Mouse (Mus musculus): ENCODE data around the gene Mvp. TPM values are rescaled to one million over a fixed set of nuclear protein-coding genes. Genes with fewer than 3 reads are reported as not detected.

Mvp gene
- polyA plus RNA-seq, 1 experiment from 2014 or later = 12.0 TPM

- no peak overlapping the region for H3K4me2 ChIP-seq (ENCODE audit: low read length)
- no peaks in the 10 kb centered on the region for H3K27me3 ChIP-seq (ENCODE audit: control insufficient read depth, insufficient read depth, low read length)
- H3K27ac ChIP-seq (replicated peaks in 1 of 2; ENCODE audit: control insufficient read depth in 1 of 2, insufficient read depth in 1 of 2, low read depth in 2 of 2, low read length in 2 of 2) = no peak overlapping the region
- H3K36me3 ChIP-seq (ENCODE audit: control insufficient read depth, insufficient read depth, low read length) = peaks cover 4% of the 10 kb centered on the region; the same call in 1 of the 2 replicates
- H3K4me1 ChIP-seq (ENCODE audit: control insufficient read depth in 2 of 2, insufficient read depth in 2 of 2, low read length in 2 of 2) = peaks cover 8 to 9% of the 10 kb centered on the region in 2 experiments
- H3K9ac ChIP-seq (ENCODE audit: low read length) = no peak overlapping the region
- ATAC-seq (ENCODE audit: insufficient number of reproducible peaks, insufficient read depth, low FRiP score, low read depth) = no peak
- WGBS = 84% methylated on average over 6 of the region's 6 CpGs
- no peak overlapping the region for H3K4me3 ChIP-seq (ENCODE audit: control insufficient read depth in 1 of 2, insufficient read depth in 1 of 2, low read depth in 1 of 2, low read length in 2 of 2)
- no peaks in the 10 kb centered on the region for H3K9me3 ChIP-seq (ENCODE audit: control insufficient read depth, low read length)
Measured at GRCm38 (mm10) chr7:127007313-127008024, 7.0 kb downstream of the Mvp start.

- H3K4me3 ChIP-seq (ENCODE audit: control insufficient read depth in 1 of 2, insufficient read depth in 1 of 2, low read depth in 1 of 2, low read length in 2 of 2) = no peak overlapping the region
- no peak for ATAC-seq (ENCODE audit: insufficient number of reproducible peaks, insufficient read depth, low FRiP score, low read depth)
- no peak overlapping the region for H3K4me2 ChIP-seq (ENCODE audit: low read length)
- 82% methylated on average over 4 of the region's 4 CpGs for WGBS
- H3K9me3 ChIP-seq (ENCODE audit: control insufficient read depth, low read length) = no peaks in the 10 kb centered on the region
- H3K36me3 ChIP-seq (ENCODE audit: control insufficient read depth, insufficient read depth, low read length) = no peaks in the 10 kb centered on the region
- no peak overlapping the region for H3K9ac ChIP-seq (ENCODE audit: low read length)
- no peaks in the 10 kb centered on the region for H3K27me3 ChIP-seq (ENCODE audit: control insufficient read depth, insufficient read depth, low read length)
- no peak overlapping the region for H3K27ac ChIP-seq (replicated peaks in 1 of 2; ENCODE audit: control insufficient read depth in 1 of 2, insufficient read depth in 1 of 2, low read depth in 2 of 2, low read length in 2 of 2)
- H3K4me1 ChIP-seq (ENCODE audit: control insufficient read depth in 2 of 2, insufficient read depth in 2 of 2, low read length in 2 of 2) = peaks cover 8 to 9% of the 10 kb centered on the region in 2 experiments
Measured at GRCm38 (mm10) chr7:127004122-127004875, 10.1 kb downstream of the Mvp start.

GRCm38 (mm10) chr7:127003620-127004019 lies 10.8 kb downstream of the Mvp start:
- no peak overlapping the region for H3K4me2 ChIP-seq (ENCODE audit: low read length)
- no peak overlapping the region for H3K4me3 ChIP-seq (ENCODE audit: control insufficient read depth in 1 of 2, insufficient read depth in 1 of 2, low read depth in 1 of 2, low read length in 2 of 2)
- no peak for ATAC-seq (ENCODE audit: insufficient number of reproducible peaks, insufficient read depth, low FRiP score, low read depth)
- no peak overlapping the region for H3K27ac ChIP-seq (replicated peaks in 1 of 2; ENCODE audit: control insufficient read depth in 1 of 2, insufficient read depth in 1 of 2, low read depth in 2 of 2, low read length in 2 of 2)
- 90% methylated on average over 5 of the region's 5 CpGs for WGBS
- peaks cover 5 to 8% of the 10 kb centered on the region in 2 experiments for H3K4me1 ChIP-seq (ENCODE audit: control insufficient read depth in 2 of 2, insufficient read depth in 2 of 2, low read length in 2 of 2)
- H3K9ac ChIP-seq (ENCODE audit: low read length) = no peak overlapping the region
- H3K36me3 ChIP-seq (ENCODE audit: control insufficient read depth, insufficient read depth, low read length) = no peaks in the 10 kb centered on the region
- no peaks in the 10 kb centered on the region for H3K9me3 ChIP-seq (ENCODE audit: control insufficient read depth, low read length)
- no peaks in the 10 kb centered on the region for H3K27me3 ChIP-seq (ENCODE audit: control insufficient read depth, insufficient read depth, low read length)

- no peak overlapping the region for H3K9ac ChIP-seq (ENCODE audit: low read length)
- no peak overlapping the region for H3K4me2 ChIP-seq (ENCODE audit: low read length)
- 71% methylated on average over 10 of the region's 10 CpGs for WGBS
- no peak for ATAC-seq (ENCODE audit: insufficient number of reproducible peaks, insufficient read depth, low FRiP score, low read depth)
- no peak overlapping the region for H3K27ac ChIP-seq (replicated peaks in 1 of 2; ENCODE audit: control insufficient read depth in 1 of 2, insufficient read depth in 1 of 2, low read depth in 2 of 2, low read length in 2 of 2)
- no peaks in the 10 kb centered on the region for H3K27me3 ChIP-seq (ENCODE audit: control insufficient read depth, insufficient read depth, low read length)
- no peaks in the 10 kb centered on the region for H3K4me1 ChIP-seq (ENCODE audit: control insufficient read depth in 2 of 2, insufficient read depth in 2 of 2, low read length in 2 of 2)
- H3K9me3 ChIP-seq (ENCODE audit: control insufficient read depth, low read length) = peaks cover 4% of the 10 kb centered on the region; the same call in 1 of the 2 replicates
- H3K36me3 ChIP-seq (ENCODE audit: control insufficient read depth, insufficient read depth, low read length) = peaks cover 12% of the 10 kb centered on the region; the same call in 1 of the 2 replicates
- H3K4me3 ChIP-seq (ENCODE audit: control insufficient read depth in 1 of 2, insufficient read depth in 1 of 2, low read depth in 1 of 2, low read length in 2 of 2) = no peak overlapping the region
Measured at GRCm38 (mm10) chr7:126999568-126999967, 14.9 kb downstream of the Mvp start.

GRCm38 (mm10) chr7:126996449-126996848 lies 18.0 kb downstream of the Mvp start:
- Histone ChIP-seq H3K36me3 (ENCODE audit: control insufficient read depth, insufficient read depth, low read length) (peaks cover 12% of the 10 kb centered on the region; the same call in 1 of the 2 replicates), H3K4me1 (ENCODE audit: control insufficient read depth in 2 of 2, insufficient read depth in 2 of 2, low read length in 2 of 2) (no peaks in the 10 kb centered on the region), H3K27me3 (ENCODE audit: control insufficient read depth, insufficient read depth, low read length) (no peaks in the 10 kb centered on the region), H3K4me3 (ENCODE audit: control insufficient read depth in 1 of 2, insufficient read depth in 1 of 2, low read depth in 1 of 2, low read length in 2 of 2) (no peak overlapping the region), H3K9ac (ENCODE audit: low read length) (no peak overlapping the region), H3K4me2 (ENCODE audit: low read length) (no peak overlapping the region), H3K27ac (replicated peaks in 1 of 2; ENCODE audit: control insufficient read depth in 1 of 2, insufficient read depth in 1 of 2, low read depth in 2 of 2, low read length in 2 of 2) (no peak overlapping the region), H3K9me3 (ENCODE audit: control insufficient read depth, low read length) (peaks cover 4% of the 10 kb centered on the region; the same call in 1 of the 2 replicates)
- ATAC-seq (ENCODE audit: insufficient number of reproducible peaks, insufficient read depth, low FRiP score, low read depth) = no peak
- WGBS = 81% methylated on average over 4 of the region's 4 CpGs

- H3K4me2 ChIP-seq (ENCODE audit: low read length) = no peak overlapping the region
- H3K9ac ChIP-seq (ENCODE audit: low read length) = no peak overlapping the region
- 0 out of 2 replicates have a peak, but pooled peaks cover 2% of the 10 kb centered on the region for H3K36me3 ChIP-seq (ENCODE audit: control insufficient read depth, insufficient read depth, low read length)
- H3K9me3 ChIP-seq (ENCODE audit: control insufficient read depth, low read length) = no peaks in the 10 kb centered on the region
- 0 out of 4 replicates have a peak, but pooled peaks cover 0 to 5% of the 10 kb centered on the region in 2 experiments for H3K4me1 ChIP-seq (ENCODE audit: control insufficient read depth in 2 of 2, insufficient read depth in 2 of 2, low read length in 2 of 2)
- H3K4me3 ChIP-seq (ENCODE audit: control insufficient read depth in 1 of 2, insufficient read depth in 1 of 2, low read depth in 1 of 2, low read length in 2 of 2) = no peak overlapping the region
- ATAC-seq (ENCODE audit: insufficient number of reproducible peaks, insufficient read depth, low FRiP score, low read depth) = no peak
- H3K27ac ChIP-seq (replicated peaks in 1 of 2; ENCODE audit: control insufficient read depth in 1 of 2, insufficient read depth in 1 of 2, low read depth in 2 of 2, low read length in 2 of 2) = no peak overlapping the region
- 65% methylated on average over 8 of the region's 8 CpGs for WGBS
- no peaks in the 10 kb centered on the region for H3K27me3 ChIP-seq (ENCODE audit: control insufficient read depth, insufficient read depth, low read length)
Measured at GRCm38 (mm10) chr7:126988816-126989215, 25.6 kb downstream of the Mvp start.

GRCm38 (mm10) chr7:126986319-126986718 lies 28.1 kb downstream of the Mvp start:
- H3K4me1 ChIP-seq (ENCODE audit: control insufficient read depth in 2 of 2, insufficient read depth in 2 of 2, low read length in 2 of 2) = 0 out of 4 replicates have a peak, but pooled peaks cover 0 to 5% of the 10 kb centered on the region in 2 experiments
- H3K27me3 ChIP-seq (ENCODE audit: control insufficient read depth, insufficient read depth, low read length) = no peaks in the 10 kb centered on the region
- ATAC-seq (ENCODE audit: insufficient number of reproducible peaks, insufficient read depth, low FRiP score, low read depth) = no peak
- no peak overlapping the region for H3K9ac ChIP-seq (ENCODE audit: low read length)
- 0 out of 2 replicates have a peak, but pooled peaks cover 5% of the 10 kb centered on the region for H3K36me3 ChIP-seq (ENCODE audit: control insufficient read depth, insufficient read depth, low read length)
- no peak overlapping the region for H3K4me3 ChIP-seq (ENCODE audit: control insufficient read depth in 1 of 2, insufficient read depth in 1 of 2, low read depth in 1 of 2, low read length in 2 of 2)
- 42% methylated on average over 9 of the region's 9 CpGs for WGBS
- no peak overlapping the region for H3K4me2 ChIP-seq (ENCODE audit: low read length)
- no peaks in the 10 kb centered on the region for H3K9me3 ChIP-seq (ENCODE audit: control insufficient read depth, low read length)
- H3K27ac ChIP-seq (replicated peaks in 1 of 2; ENCODE audit: control insufficient read depth in 1 of 2, insufficient read depth in 1 of 2, low read depth in 2 of 2, low read length in 2 of 2) = no peak overlapping the region
